Mouse (Mus musculus) intestine, postnatal 0 days (tissue): ENCODE measurements around the gene Fbh1. TPM values are rescaled to one million over a fixed set of nuclear protein-coding genes. Genes with fewer than 3 reads are reported as not detected.
"Not testable (repeated sequence)": the region's sequence is repeated elsewhere in the genome, so short reads cannot be mapped to it uniquely, and the experiment has no call there.

ENCODE experiments used
- ATAC-seq: fragments of 200-750 bp; cut with Nextera tagmentation; 2 replicates; pipeline ENCODE4 v1.8.0; 2017; ENCODE audit warnings: mild to moderate bottlenecking, moderate TSS enrichment, moderate library complexity
- H3K27ac ChIP-seq: fragments of 300-500 bp; sonication (generic); 2 replicates; pipeline ENCODE4 v1.5.1; 2014; ENCODE audit warnings: mild to moderate bottlenecking, low read depth, low read length, moderate library complexity
- H3K27me3 ChIP-seq: fragments of 300-500 bp; sonication (generic); replicated peaks from 2 replicates; pipeline ENCODE4 v1.6.1; 2014; ENCODE audit warnings: low read length, mixed read lengths; ENCODE audit not compliant: control insufficient read depth, insufficient read depth
- H3K36me3 ChIP-seq: fragments of 300-500 bp; sonication (generic); 2 replicates; pipeline ENCODE4 v1.6.1; 2014; ENCODE audit warnings: mild to moderate bottlenecking, moderate library complexity; ENCODE audit not compliant: control insufficient read depth, insufficient read depth
- H3K4me1 ChIP-seq: fragments of 300-500 bp; sonication (generic); replicated peaks from 2 replicates; pipeline ENCODE4 v1.6.1; 2014; ENCODE audit warnings: antibody characterized with exemption, low read length, mixed read lengths; ENCODE audit not compliant: control insufficient read depth, insufficient read depth
- H3K4me2 ChIP-seq: fragments of 300-500 bp; sonication (generic); replicated peaks from 2 replicates; pipeline ENCODE4 v1.6.1; 2014; ENCODE audit warnings: low read depth, mild to moderate bottlenecking, moderate library complexity
- H3K4me3 ChIP-seq: fragments of 300-500 bp; sonication (generic); 2 replicates; pipeline ENCODE4 v1.5.1; 2014; ENCODE audit warnings: low read depth, low read length
- H3K9ac ChIP-seq: fragments of 300-500 bp; sonication (generic); 2 replicates; pipeline ENCODE4 v1.6.1; 2014; ENCODE audit warnings: mild to moderate bottlenecking, low read depth, low read length
- H3K9me3 ChIP-seq: fragments of 300-500 bp; sonication (generic); 2 replicates; pipeline ENCODE4 v1.6.1; 2016; ENCODE audit warnings: mixed run types; ENCODE audit not compliant: control insufficient read depth
- CTCF ChIP-seq: sonication (generic); IDR thresholded peaks from 2 replicates; pipeline ENCODE4 v1.5.1; 2016; ENCODE audit warnings: low read depth, mild to moderate bottlenecking, control low read depth, antibody characterized with exemption, moderate library complexity
- WGBS: fragments of 180-500 bp; shearing (Covaris S2); extraction: QIAGEN DNeasy Blood & Tissue Kit; methylation state at CpG from one replicate; pipeline ENCODE4 v1.1.7; 2014; 5-methylcytosine and 5-hydroxymethylcytosine counted together
- polyA plus RNA-seq: library from polyadenylated mRNA; unstranded; fragments of >200 nt; fragmentation: Nextera tagmentation; extraction: Ambion mirVana; gene quantifications from 2 replicates; pipeline ENCODE4 v1.2.1, GENCODE M21; 2015

Gene Fbh1
- polyA plus RNA-seq, 1 experiment from 2014 or later: 56.6 TPM

DNA sequence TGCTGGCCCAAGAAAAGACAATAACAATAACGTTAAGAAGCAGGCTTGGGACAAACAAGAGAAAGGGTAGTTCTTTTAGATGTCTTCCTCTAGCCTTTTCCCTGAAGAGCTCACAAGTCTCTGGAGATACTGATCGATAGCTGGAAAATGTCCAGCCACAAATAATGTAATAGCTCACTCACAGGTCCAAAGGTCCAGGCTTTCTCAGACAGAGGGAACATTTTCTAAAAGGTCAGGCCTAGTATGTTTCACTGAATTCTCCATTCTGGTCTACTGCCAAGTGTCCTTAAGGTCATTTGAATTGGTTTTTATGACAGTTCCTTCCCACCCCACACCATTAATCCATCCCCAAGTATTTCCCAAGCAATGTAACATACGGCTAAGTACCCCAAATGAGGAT is 64.4 kb downstream of the Fbh1 start:
- no peak overlapping the region for H3K4me3 ChIP-seq
- no peak overlapping the region for H3K4me2 ChIP-seq
- H3K27me3 ChIP-seq: no peaks in the 10 kb centered on the region
- no peak overlapping the region for H3K27ac ChIP-seq
- 0 out of 2 replicates have a peak, but pooled peaks cover 4% of the 10 kb centered on the region for H3K4me1 ChIP-seq
- TF ChIP-seq CTCF: no peak
- peak; percentile 38; the same call in 1 of the 2 replicates for ATAC-seq
- H3K36me3 ChIP-seq: no peaks in the 10 kb centered on the region
- 37% methylated on average over 3 of the region's 3 CpGs for WGBS
- H3K9me3 ChIP-seq: no peaks in the 10 kb centered on the region
- no peak overlapping the region for H3K9ac ChIP-seq

DNA sequence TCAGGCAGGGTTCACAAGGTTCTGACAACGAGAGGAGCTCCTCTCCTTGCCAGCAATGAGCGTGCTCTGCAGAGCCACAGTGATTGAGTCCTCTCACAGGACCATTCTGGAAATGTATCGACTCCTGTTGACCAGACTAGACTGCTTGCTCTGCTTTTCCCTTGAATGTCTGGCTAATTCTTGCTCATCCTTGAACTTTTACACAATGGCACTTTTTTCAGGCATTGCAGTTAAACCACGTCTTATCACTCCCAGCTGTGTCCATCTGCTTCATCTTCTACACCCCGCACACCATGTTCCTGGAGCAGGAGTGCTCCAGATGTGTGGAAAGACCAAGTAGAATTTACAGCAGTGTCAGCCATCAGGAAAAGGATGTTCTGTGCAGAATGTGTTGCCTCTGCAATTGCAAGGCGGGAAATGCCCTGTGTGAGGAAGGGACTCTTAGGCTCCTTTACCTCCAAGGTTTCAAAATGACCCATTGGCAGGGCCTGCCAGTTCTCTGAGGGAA is 64.8 kb downstream of the Fbh1 start:
- no peak for TF ChIP-seq CTCF
- 71% methylated on average over 6 of the region's 6 CpGs for WGBS
- no peak overlapping the region for H3K4me3 ChIP-seq
- no peak overlapping the region for H3K9ac ChIP-seq
- no peaks in the 10 kb centered on the region for H3K36me3 ChIP-seq
- H3K4me1 ChIP-seq: 0 out of 2 replicates have a peak, but pooled peaks cover 4% of the 10 kb centered on the region
- H3K27me3 ChIP-seq: no peaks in the 10 kb centered on the region
- H3K27ac ChIP-seq: no peak overlapping the region
- no peak for ATAC-seq
- H3K4me2 ChIP-seq: no peak overlapping the region
- H3K9me3 ChIP-seq: no peaks in the 10 kb centered on the region

DNA sequence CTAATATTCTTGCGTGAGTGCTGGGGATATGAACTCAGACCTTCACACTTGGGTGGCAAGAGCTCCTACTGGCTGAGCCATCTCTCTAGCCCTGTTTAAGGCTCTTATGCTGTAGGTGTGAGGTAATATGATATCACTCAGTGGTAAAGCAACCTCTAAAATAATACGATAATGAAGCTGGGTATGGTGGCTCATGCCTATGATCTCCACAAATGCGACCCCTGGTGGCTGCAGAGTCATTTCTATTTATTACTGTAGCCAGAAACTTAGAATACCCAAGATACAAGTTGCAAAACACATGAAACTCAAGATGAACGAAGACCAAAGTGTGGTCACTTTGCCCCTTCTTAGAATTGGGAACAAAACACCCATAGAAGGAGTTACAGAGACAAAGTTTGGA is 67.3 kb downstream of the Fbh1 start:
- H3K36me3 ChIP-seq, H3K4me2 ChIP-seq, H3K9ac ChIP-seq, H3K4me1 ChIP-seq, H3K9me3 ChIP-seq, ATAC-seq, H3K4me3 ChIP-seq, H3K27me3 ChIP-seq, H3K27ac ChIP-seq: not testable (repeated sequence)
- TF ChIP-seq CTCF: peak; percentile 66
- 51% methylated on average over 4 of the region's 4 CpGs for WGBS

DNA sequence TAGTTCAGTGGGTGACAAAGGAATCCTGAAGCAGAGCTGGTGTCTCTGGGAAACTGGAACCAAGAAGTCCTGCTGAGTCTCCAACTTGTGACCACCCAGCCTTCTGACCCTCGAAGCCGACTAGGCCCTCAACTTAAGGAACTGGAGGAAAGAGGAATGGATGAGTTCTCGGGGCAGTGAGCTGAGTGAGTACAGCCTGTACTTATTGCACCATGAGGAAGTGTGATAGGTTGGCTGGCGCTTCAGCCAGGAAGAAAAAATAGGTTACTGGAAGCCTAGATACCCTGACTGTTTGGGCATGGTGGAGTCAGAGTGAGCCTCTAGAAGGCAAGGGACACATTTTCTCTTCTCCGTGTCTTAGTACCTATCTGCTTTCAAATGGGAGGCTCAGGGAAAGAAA is 68.8 kb downstream of the Fbh1 start:
- H3K9ac ChIP-seq: no peak overlapping the region
- no peak for ATAC-seq
- H3K4me3 ChIP-seq: no peak overlapping the region
- WGBS: 80% methylated on average over 5 of the region's 5 CpGs
- 0 out of 2 replicates have a peak, but pooled peaks cover 8% of the 10 kb centered on the region for H3K4me1 ChIP-seq
- H3K9me3 ChIP-seq: no peaks in the 10 kb centered on the region
- no peaks in the 10 kb centered on the region for H3K27me3 ChIP-seq
- TF ChIP-seq CTCF: no peak
- H3K4me2 ChIP-seq: no peak overlapping the region
- H3K27ac ChIP-seq: no peak overlapping the region
- no peaks in the 10 kb centered on the region for H3K36me3 ChIP-seq

DNA sequence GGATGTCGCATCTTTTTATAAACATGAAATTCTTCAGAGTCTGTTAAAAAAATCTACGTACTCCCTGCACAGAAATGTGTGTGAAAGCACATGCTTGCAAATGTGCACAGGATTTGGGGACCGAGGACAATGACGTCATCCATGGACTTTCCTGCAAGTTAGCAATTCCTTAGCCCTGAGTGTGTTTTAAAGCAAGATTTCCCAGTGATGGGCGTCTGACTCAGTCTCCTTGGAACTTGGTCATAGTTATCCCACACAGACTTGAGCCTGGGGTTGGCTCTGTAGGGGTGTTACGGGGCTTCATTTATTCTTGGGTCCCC is 70.7 kb downstream of the Fbh1 start:
- no peak overlapping the region for H3K9ac ChIP-seq
- no peak overlapping the region for H3K27ac ChIP-seq
- ATAC-seq: no peak
- no peaks in the 10 kb centered on the region for H3K36me3 ChIP-seq
- no peaks in the 10 kb centered on the region for H3K9me3 ChIP-seq
- 0 out of 2 replicates have a peak, but pooled peaks cover 4% of the 10 kb centered on the region for H3K4me1 ChIP-seq
- no peaks in the 10 kb centered on the region for H3K27me3 ChIP-seq
- 41% methylated on average over 6 of the region's 6 CpGs for WGBS
- H3K4me2 ChIP-seq: peak overlapping the region; percentile 98
- no peak for TF ChIP-seq CTCF
- peak overlapping the region; percentile 81; the same call in 1 of the 2 replicates for H3K4me3 ChIP-seq

DNA sequence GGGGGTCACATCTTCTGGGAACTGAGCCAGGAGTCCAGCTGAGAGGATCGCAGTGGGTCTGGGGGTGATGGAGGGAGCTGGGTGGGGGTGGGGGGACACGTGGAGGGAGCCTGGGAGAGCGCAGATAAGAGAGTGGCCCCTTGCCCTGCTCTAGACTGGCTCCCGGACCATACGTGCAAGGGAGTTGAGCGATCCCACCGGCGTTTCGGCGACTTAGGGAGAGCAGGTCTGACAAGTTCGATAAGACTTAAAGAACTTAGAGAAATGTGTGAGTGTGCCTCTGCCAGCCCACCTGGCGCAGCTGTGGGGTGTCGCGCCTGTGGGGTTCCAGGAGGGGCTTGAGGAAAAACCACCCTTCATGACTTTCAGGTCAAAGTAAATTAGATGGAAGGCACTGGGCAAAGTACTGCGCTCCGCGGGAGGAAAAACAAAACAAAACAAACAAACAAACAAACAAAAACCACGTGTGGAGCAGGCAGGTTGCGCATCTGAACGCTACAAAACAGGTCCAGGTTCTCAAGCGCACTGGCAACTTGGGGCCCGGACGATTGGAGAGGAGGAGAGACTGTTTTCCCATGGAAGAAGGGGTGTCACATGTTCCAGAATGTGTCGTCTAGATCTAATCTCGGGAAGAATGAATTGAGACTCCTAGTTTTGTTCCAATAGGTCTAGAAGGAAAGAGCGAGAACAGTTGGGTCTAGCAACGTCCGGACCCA is 71.2 kb downstream of the Fbh1 start:
- H3K36me3 ChIP-seq: no peaks in the 10 kb centered on the region
- no peaks in the 10 kb centered on the region for H3K27me3 ChIP-seq
- peak; percentile 23; the same call in 1 of the 2 replicates for ATAC-seq
- peak overlapping the region; percentile 98 for H3K4me2 ChIP-seq
- 3% methylated on average over 28 of the region's 28 CpGs for WGBS
- no peak for TF ChIP-seq CTCF
- no peaks in the 10 kb centered on the region for H3K9me3 ChIP-seq
- 0 out of 2 replicates have a peak, but pooled peaks cover 4% of the 10 kb centered on the region for H3K4me1 ChIP-seq
- H3K4me3 ChIP-seq: peak overlapping the region; percentile 81
- peak overlapping the region; percentile 60 for H3K9ac ChIP-seq
- no peak overlapping the region for H3K27ac ChIP-seq
